Mouse (Mus musculus): ENCODE measurements around the gene Phactr3. TPM values are rescaled to one million over a fixed set of nuclear protein-coding genes. Genes with fewer than 3 reads are reported as not detected.

The Phactr3 gene
- polyA plus RNA-seq, 1 experiment from 2014 or later = 4.3 TPM

DNA sequence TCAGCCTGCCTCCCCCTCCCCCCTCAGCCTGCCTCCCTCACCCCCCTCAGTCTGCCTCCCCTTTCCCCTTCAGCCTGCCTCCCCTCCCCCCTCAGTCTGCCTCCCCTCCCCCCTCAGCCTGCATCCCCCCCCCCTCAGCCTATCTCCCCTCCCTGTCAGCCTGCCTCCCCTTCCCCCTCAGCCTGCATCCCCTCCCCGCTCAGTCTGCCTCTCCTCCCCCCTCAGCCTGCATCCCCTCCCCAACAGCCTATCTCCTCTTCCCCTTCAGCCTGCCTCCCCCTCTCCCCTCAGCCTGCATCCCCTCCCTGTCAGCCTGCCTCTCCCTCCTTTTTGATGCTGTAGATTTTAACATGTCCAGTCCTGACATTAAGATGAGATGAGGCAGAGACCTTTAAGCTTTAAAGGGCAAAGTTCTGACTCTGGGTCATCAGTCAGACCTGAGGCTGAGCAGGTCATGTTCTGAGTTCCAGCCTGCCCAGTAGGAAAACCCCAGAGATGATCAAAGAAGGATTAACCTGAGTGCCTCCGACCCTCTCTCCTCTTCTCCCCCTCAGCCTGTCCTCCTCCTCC, 139.3 kb downstream of the Phactr3 start:
- ATAC-seq (ENCODE audit: insufficient number of reproducible peaks, low FRiP score, low TSS enrichment, low read depth) = no peak

DNA sequence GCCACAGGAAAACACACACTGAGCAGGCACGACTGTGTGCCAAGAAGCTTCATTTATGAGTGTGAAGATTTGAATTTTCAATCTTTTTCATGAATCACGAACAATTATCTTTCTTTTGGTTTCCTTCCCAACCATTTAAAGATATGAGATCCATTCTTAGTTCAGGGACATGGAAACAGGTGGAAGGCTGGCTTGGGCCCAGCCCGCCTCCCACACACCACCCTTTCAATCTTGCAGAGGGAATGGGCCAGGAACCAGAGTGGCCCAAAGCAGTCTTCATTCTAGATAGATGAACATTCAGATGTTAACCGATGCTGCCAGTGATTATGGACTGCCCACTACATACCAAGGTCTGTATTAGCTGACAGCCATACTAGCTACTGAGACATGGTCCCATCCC, 144.3 kb downstream of the Phactr3 start:
- no peaks in the 10 kb centered on the region for H3K36me3 ChIP-seq (ENCODE audit: control insufficient read depth, insufficient read depth, low read length)
- no peak overlapping the region for H3K9ac ChIP-seq (ENCODE audit: low read length)
- no peak for ATAC-seq (ENCODE audit: insufficient number of reproducible peaks, low FRiP score, low TSS enrichment, low read depth)
- no peak overlapping the region for H3K4me2 ChIP-seq (ENCODE audit: low read depth, severe bottlenecking)
- H3K9me3 ChIP-seq (ENCODE audit: control insufficient read depth, low read length) = no peaks in the 10 kb centered on the region
- no peak for DNase-seq (ENCODE audit: low spot score)
- 0 out of 2 replicates have a peak, but pooled peaks cover 3% of the 10 kb centered on the region for H3K4me1 ChIP-seq (ENCODE audit: control insufficient read depth, insufficient read depth, low read length)
- no peaks in the 10 kb centered on the region for H3K27me3 ChIP-seq (ENCODE audit: control insufficient read depth, insufficient read depth, low read length)
- no peak overlapping the region for H3K27ac ChIP-seq (replicated peaks; ENCODE audit: low read depth, low read length)
- no peak overlapping the region for H3K4me3 ChIP-seq (ENCODE audit: low read depth, low read length)
- 87% methylated on average over 4 of the region's 4 CpGs for WGBS

More for the DNA sequence above, 139.3 kb downstream of the Phactr3 start:
- 0% methylated on average over 1 of the region's 2 CpGs for WGBS
- no peak overlapping the region for H3K4me3 ChIP-seq (ENCODE audit: low read depth, low read length)
- DNase-seq (ENCODE audit: low spot score) = peak; percentile 43
- no peak overlapping the region for H3K9ac ChIP-seq (ENCODE audit: low read length)
- H3K27me3 ChIP-seq (ENCODE audit: control insufficient read depth, insufficient read depth, low read length) = no peaks in the 10 kb centered on the region
- no peaks in the 10 kb centered on the region for H3K9me3 ChIP-seq (ENCODE audit: control insufficient read depth, low read length)
- no peaks in the 10 kb centered on the region for H3K36me3 ChIP-seq (ENCODE audit: control insufficient read depth, insufficient read depth, low read length)
- H3K4me1 ChIP-seq (ENCODE audit: control insufficient read depth, insufficient read depth, low read length) = peaks cover 23% of the 10 kb centered on the region
- H3K27ac ChIP-seq (replicated peaks; ENCODE audit: low read depth, low read length) = no peak overlapping the region
- no peak overlapping the region for H3K4me2 ChIP-seq (ENCODE audit: low read depth, severe bottlenecking)

DNA sequence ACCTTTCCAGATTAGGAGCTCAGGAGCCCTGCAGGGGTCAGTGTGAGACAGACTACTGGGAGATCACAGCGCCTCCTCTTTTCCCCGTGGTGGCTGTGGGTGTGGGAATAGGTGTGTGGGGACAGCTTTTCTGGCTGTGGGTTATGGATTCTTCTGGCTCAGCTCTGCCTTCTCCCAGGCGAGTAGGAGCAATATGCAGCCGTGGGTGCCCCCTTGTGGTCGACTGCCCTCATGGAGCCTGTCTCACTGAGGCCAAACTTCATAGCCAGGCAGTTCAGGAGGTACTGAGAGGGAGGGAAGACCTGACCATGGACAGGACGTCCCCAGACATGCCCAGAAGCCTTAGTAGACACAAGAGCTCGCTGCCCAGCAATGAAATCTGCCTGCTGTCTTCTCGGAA, 145.6 kb downstream of the Phactr3 start:
- DNase-seq (ENCODE audit: low spot score) = peak; percentile 95
- WGBS = 10% methylated on average over 8 of the region's 8 CpGs
- Histone ChIP-seq H3K4me3 (ENCODE audit: low read depth, low read length) (no peak overlapping the region), H3K27ac (replicated peaks; ENCODE audit: low read depth, low read length) (no peak overlapping the region), H3K4me2 (ENCODE audit: low read depth, severe bottlenecking) (no peak overlapping the region), H3K27me3 (ENCODE audit: control insufficient read depth, insufficient read depth, low read length) (no peaks in the 10 kb centered on the region), H3K9me3 (ENCODE audit: control insufficient read depth, low read length) (no peaks in the 10 kb centered on the region), H3K36me3 (ENCODE audit: control insufficient read depth, insufficient read depth, low read length) (no peaks in the 10 kb centered on the region), H3K9ac (ENCODE audit: low read length) (no peak overlapping the region), H3K4me1 (ENCODE audit: control insufficient read depth, insufficient read depth, low read length) (0 out of 2 replicates have a peak, but pooled peaks cover 3% of the 10 kb centered on the region)
- ATAC-seq (ENCODE audit: insufficient number of reproducible peaks, low FRiP score, low TSS enrichment, low read depth) = peak; percentile 71

DNA sequence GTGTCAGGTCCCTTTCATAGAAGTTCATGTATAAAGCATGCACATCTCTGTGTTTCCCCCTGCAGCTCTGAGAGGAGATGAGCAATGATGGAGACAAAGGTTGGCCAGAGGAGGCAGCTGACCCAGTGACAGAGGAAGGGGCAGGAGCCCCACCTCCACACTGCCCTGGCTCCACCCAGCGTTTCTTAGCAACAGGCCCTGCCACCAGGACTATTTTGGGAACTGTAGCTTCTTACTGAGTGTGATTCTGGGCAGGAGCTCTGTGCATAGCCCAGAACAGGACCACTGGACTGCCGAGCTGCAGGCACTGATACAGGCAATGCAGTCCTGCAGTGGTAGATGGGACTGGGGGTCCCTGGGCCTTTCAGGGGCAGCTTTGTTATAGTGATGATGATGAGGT, 146.7 kb downstream of the Phactr3 start:
- Histone ChIP-seq H3K27me3 (ENCODE audit: control insufficient read depth, insufficient read depth, low read length) (no peaks in the 10 kb centered on the region), H3K36me3 (ENCODE audit: control insufficient read depth, insufficient read depth, low read length) (no peaks in the 10 kb centered on the region), H3K27ac (replicated peaks; ENCODE audit: low read depth, low read length) (no peak overlapping the region), H3K9me3 (ENCODE audit: control insufficient read depth, low read length) (no peaks in the 10 kb centered on the region), H3K9ac (ENCODE audit: low read length) (no peak overlapping the region), H3K4me3 (ENCODE audit: low read depth, low read length) (no peak overlapping the region), H3K4me1 (ENCODE audit: control insufficient read depth, insufficient read depth, low read length) (no peaks in the 10 kb centered on the region), H3K4me2 (ENCODE audit: low read depth, severe bottlenecking) (no peak overlapping the region)
- WGBS = 27% methylated on average over 2 of the region's 2 CpGs
- no peak for DNase-seq (ENCODE audit: low spot score)
- ATAC-seq (ENCODE audit: insufficient number of reproducible peaks, low FRiP score, low TSS enrichment, low read depth) = no peak

DNA sequence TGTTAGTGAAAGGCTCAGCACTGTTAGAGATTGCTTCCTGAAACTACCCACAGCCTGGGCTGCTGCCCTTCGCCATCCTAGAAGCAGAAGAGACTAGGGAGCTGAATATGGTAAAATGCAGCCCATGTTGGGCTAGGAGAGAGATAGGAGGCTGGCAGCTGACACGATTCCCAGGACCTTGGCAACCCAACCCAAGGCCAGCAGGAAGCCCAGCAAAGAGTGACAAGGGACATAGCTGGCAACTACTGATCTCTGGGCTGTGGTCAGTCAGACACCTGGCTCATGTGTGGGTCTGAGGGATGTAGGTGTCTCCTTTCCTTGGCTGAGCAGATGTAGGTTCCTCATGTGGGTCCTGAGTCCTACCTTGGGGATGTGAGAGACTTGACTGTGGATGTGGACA, 152.0 kb downstream of the Phactr3 start:
- Histone ChIP-seq H3K9me3 (ENCODE audit: control insufficient read depth, low read length) (no peaks in the 10 kb centered on the region), H3K27ac (replicated peaks; ENCODE audit: low read depth, low read length) (no peak overlapping the region), H3K36me3 (ENCODE audit: control insufficient read depth, insufficient read depth, low read length) (no peaks in the 10 kb centered on the region), H3K4me2 (ENCODE audit: low read depth, severe bottlenecking) (no peak overlapping the region), H3K4me1 (ENCODE audit: control insufficient read depth, insufficient read depth, low read length) (no peaks in the 10 kb centered on the region), H3K4me3 (ENCODE audit: low read depth, low read length) (no peak overlapping the region), H3K9ac (ENCODE audit: low read length) (no peak overlapping the region), H3K27me3 (ENCODE audit: control insufficient read depth, insufficient read depth, low read length) (no peaks in the 10 kb centered on the region)
- no peak for ATAC-seq (ENCODE audit: insufficient number of reproducible peaks, low FRiP score, low TSS enrichment, low read depth)
- 74% methylated on average over 2 of the region's 2 CpGs for WGBS
- DNase-seq (ENCODE audit: low spot score) = no peak

DNA sequence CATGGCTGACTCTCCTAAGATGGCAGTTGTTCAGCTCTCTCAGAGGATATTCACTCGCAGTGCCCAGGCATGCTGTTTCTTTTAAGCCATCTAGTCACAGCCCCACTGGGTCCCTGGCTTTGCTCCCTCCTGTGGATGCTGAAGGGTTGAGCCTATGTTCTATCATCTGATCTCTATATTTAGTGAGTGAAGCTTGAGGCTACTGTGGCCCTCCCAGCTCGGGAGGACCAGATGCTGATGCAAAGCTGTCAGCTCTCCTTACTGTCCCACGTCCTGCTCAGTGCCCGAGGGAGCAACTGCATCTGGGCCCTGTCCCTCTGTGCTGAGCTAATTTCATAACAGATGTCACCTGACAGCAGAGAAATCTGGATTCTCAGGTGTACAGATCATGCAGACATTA, 153.6 kb downstream of the Phactr3 start:
- H3K36me3 ChIP-seq (ENCODE audit: control insufficient read depth, insufficient read depth, low read length) = no peaks in the 10 kb centered on the region
- no peak overlapping the region for H3K9ac ChIP-seq (ENCODE audit: low read length)
- H3K9me3 ChIP-seq (ENCODE audit: control insufficient read depth, low read length) = no peaks in the 10 kb centered on the region
- DNase-seq (ENCODE audit: low spot score) = no peak
- 79% methylated on average over 4 of the region's 4 CpGs for WGBS
- no peak overlapping the region for H3K27ac ChIP-seq (replicated peaks; ENCODE audit: low read depth, low read length)
- no peaks in the 10 kb centered on the region for H3K27me3 ChIP-seq (ENCODE audit: control insufficient read depth, insufficient read depth, low read length)
- ATAC-seq (ENCODE audit: insufficient number of reproducible peaks, low FRiP score, low TSS enrichment, low read depth) = no peak
- no peak overlapping the region for H3K4me2 ChIP-seq (ENCODE audit: low read depth, severe bottlenecking)
- no peaks in the 10 kb centered on the region for H3K4me1 ChIP-seq (ENCODE audit: control insufficient read depth, insufficient read depth, low read length)
- H3K4me3 ChIP-seq (ENCODE audit: low read depth, low read length) = no peak overlapping the region

DNA sequence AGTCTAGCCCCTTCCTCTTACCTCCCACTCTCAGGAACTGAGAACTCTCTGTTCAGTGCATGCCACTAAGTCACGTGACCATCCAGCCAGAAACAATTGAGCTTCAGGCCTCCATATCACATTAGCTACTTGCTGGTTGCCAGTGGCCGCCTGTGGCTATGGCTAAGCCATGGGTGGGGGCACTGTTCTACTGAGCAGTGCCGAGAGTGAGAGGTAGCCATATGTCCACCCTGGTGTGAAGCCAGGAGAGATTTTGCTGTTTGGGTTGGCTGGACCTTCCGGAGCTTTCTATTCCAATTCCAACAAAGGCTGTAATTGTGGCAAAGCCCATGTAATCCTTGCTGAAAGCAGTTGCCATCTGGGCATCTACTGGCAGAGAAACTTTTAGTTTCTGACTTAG, 155.4 kb downstream of the Phactr3 start:
- H3K27ac ChIP-seq (replicated peaks; ENCODE audit: low read depth, low read length) = no peak overlapping the region
- H3K27me3 ChIP-seq (ENCODE audit: control insufficient read depth, insufficient read depth, low read length) = no peaks in the 10 kb centered on the region
- no peaks in the 10 kb centered on the region for H3K36me3 ChIP-seq (ENCODE audit: control insufficient read depth, insufficient read depth, low read length)
- H3K9me3 ChIP-seq (ENCODE audit: control insufficient read depth, low read length) = no peaks in the 10 kb centered on the region
- no peak overlapping the region for H3K4me3 ChIP-seq (ENCODE audit: low read depth, low read length)
- no peak overlapping the region for H3K9ac ChIP-seq (ENCODE audit: low read length)
- H3K4me1 ChIP-seq (ENCODE audit: control insufficient read depth, insufficient read depth, low read length) = no peaks in the 10 kb centered on the region
- DNase-seq (ENCODE audit: low spot score) (no peak), ATAC-seq (ENCODE audit: insufficient number of reproducible peaks, low FRiP score, low TSS enrichment, low read depth) (no peak)
- 85% methylated on average over 4 of the region's 4 CpGs for WGBS
- H3K4me2 ChIP-seq (ENCODE audit: low read depth, severe bottlenecking) = no peak overlapping the region

DNA sequence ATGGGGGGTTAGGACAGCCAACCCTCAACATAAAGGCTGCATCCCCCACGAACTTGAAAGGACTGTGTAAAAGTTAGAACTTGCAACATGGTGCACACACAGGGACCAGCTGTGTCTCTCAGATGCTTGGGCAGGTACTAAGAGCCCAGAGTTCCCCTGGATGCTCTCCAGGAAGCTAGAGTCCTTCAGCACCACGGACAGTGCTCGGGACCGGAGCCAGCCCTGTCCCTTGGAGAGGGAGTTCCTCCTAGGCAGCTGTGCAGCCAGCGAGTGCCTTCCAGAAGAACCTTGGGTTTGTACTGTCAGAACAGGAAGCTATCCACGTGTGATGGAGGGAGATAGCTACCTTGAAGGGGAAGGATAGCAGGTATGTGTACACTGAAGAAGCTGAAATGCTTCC, 158.4 kb downstream of the Phactr3 start:
- H3K4me1 ChIP-seq (ENCODE audit: control insufficient read depth, insufficient read depth, low read length) = no peaks in the 10 kb centered on the region
- H3K4me2 ChIP-seq (ENCODE audit: low read depth, severe bottlenecking) = no peak overlapping the region
- no peak overlapping the region for H3K27ac ChIP-seq (replicated peaks; ENCODE audit: low read depth, low read length)
- no peaks in the 10 kb centered on the region for H3K27me3 ChIP-seq (ENCODE audit: control insufficient read depth, insufficient read depth, low read length)
- no peak overlapping the region for H3K9ac ChIP-seq (ENCODE audit: low read length)
- H3K4me3 ChIP-seq (ENCODE audit: low read depth, low read length) = no peak overlapping the region
- 5% methylated on average over 6 of the region's 6 CpGs for whole genome bisulfite sequencing
- DNase-seq (ENCODE audit: low spot score) (peak; percentile 89), ATAC-seq (ENCODE audit: insufficient number of reproducible peaks, low FRiP score, low TSS enrichment, low read depth) (no peak)
- no peaks in the 10 kb centered on the region for H3K36me3 ChIP-seq (ENCODE audit: control insufficient read depth, insufficient read depth, low read length)
- H3K9me3 ChIP-seq (ENCODE audit: control insufficient read depth, low read length) = no peaks in the 10 kb centered on the region

DNA sequence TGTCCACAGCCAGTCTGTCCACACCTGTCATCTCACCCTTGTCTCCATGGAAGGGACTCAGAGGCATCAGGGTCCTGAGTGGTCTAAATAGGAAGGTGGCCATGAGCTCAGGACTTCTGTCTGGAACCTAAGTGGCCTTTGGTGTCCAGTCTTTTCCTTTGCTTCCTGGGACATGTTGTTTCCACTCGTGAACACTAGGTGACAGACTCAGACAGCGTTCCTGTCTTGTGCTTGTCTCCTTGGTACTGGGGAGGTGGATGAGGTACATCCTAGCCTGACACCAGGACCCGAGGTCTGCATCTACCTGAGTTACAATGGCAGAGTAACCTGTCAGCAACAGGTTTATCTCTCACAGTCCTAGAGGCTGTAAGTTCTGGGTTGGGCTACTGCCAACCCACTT, 162.4 kb downstream of the Phactr3 start:
- no peak overlapping the region for H3K4me3 ChIP-seq (ENCODE audit: low read depth, low read length)
- H3K9ac ChIP-seq (ENCODE audit: low read length) = no peak overlapping the region
- H3K27ac ChIP-seq (replicated peaks; ENCODE audit: low read depth, low read length) = no peak overlapping the region
- DNase-seq (ENCODE audit: low spot score) = no peak
- no peaks in the 10 kb centered on the region for H3K36me3 ChIP-seq (ENCODE audit: control insufficient read depth, insufficient read depth, low read length)
- no peak overlapping the region for H3K4me2 ChIP-seq (ENCODE audit: low read depth, severe bottlenecking)
- H3K27me3 ChIP-seq (ENCODE audit: control insufficient read depth, insufficient read depth, low read length) = no peaks in the 10 kb centered on the region
- no peak for ATAC-seq (ENCODE audit: insufficient number of reproducible peaks, low FRiP score, low TSS enrichment, low read depth)
- 67% methylated on average over 3 of the region's 3 CpGs for WGBS
- no peaks in the 10 kb centered on the region for H3K4me1 ChIP-seq (ENCODE audit: control insufficient read depth, insufficient read depth, low read length)
- no peaks in the 10 kb centered on the region for H3K9me3 ChIP-seq (ENCODE audit: control insufficient read depth, low read length)
